Mouse (Mus musculus): ENCODE data around the gene Gm45062.
"Not testable (repeated sequence)": the region's sequence is repeated elsewhere in the genome, so short reads cannot be mapped to it uniquely, and the experiment has no call there.

The Gm45062 gene

DNA sequence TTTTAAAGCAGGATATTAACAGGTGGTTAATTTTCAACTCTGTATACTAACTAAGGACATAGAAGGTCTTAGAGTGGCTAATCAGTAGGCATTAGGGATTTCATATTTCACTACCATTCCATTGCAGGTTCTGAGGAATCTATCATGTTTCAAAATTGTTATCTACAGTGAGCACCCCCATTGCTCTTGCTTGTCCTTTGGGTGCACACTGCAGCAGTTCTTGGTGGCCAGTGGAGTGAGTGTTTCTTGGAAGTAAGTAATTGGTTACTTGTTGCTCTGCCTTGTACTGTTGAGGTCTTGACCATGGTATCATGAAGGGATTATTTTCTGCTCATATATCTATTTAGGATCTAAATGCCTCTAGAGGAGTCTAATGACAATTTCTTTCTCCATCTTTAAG, 57.0 kb downstream of the Gm45062 start:
- DNase-seq = no peak

DNA sequence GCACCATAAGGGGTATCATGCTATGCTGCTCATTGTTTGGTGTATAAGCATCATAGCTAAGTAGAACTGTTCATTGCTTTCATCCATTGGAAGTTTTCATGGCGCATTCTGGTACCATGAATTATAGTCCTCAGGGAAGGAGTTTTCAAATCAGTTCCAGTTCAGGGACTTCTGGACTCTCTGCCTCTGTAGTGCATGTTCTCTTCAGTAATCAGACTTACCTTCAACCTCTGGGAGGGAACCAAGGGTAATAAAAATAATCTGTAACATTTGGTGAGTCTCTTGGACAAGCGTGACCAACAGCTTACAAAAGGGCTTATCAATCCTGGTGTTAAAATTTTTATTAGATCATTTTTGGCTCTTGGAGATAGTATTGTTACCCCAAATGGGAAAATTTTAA, 60.3 kb downstream of the Gm45062 start:
- DNase-seq = no peak

GRCm38 (mm10) chr6:8331496-8331895, 72.2 kb downstream of the Gm45062 start:
- DNase-seq = not testable (repeated sequence)

- no peak for DNase-seq
Measured at GRCm38 (mm10) chr6:8333380-8333779, 74.1 kb downstream of the Gm45062 start.

DNA sequence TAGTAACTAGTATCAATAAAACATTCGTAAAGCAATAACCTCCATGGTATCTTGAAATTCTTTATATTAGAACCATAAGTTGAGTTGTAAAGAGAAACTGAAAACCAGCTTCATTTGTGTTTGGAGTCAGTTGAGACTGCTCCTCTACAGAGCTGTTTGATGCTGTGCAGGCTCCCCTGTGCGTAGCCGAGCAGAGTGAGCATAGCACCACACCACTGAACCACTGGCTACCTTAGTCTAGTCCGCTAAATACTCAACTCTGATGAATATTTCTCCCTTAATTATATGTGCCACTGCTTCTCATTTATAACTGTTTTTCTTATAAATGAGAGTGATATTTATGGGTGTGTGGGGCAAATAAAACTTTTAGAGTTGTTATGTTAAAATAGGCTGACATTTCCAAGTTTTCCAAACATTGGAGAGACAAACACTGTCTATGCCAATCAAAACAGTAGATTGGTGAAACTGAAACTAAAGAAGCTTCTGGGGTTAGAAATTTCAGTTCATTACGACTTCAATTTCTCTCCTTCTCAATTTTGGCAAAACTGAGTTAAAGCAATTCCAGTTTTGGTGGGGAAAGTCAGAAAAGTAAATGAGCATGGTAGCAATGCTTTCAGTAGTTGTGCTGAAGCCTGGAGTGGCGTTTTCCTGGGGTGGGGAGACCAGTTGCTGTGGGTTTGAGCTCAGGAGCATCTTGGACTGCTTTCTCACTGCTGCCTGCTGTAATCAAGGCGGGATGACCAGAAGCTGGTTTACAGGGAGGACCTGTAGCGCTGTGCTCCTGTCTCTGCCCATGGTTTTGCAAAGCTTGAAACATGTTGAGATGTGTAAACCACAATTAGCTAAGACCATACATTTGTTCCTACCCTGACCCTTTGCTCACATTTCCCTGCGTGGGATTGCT, 77.5 kb downstream of the Gm45062 start:
- no peak for DNase-seq

DNA sequence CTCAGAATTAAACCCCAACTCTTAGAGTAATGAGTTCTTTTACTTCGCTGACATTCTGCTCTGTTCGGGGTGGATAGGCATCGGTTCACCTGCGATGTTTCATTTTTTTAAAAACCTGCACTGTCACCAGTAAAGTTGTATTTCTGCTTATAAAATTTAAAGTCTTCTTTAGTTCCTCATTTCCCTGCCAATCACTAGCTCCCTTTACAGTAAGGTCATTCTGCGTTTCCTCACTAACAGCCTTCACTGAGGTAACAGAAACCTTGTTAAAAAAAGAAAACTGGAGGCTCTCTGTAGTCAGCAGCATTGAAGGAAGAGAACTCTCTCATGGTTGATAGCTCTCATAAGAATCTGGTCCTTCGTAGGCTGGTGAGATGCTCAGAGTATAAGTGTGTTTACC, 80.2 kb downstream of the Gm45062 start:
- DNase-seq = no peak

DNA sequence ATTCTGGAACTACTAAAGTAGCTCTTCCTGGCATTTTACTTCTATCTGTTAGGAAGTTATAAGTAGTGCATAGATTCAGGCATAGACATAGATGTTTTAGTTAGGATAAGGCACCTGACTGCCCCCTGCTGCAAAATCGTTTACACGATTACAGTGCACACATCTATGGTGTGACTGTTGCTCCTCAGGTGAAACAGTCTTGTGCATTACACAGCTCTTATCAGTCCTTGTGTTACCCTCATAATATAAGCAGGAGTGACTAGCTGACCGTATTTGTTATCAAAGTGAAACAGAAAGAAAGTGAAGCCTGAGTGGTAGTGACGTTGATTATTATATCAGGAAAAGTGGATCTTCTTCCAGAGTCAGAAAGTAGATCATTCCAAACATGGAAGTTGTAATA, 84.0 kb downstream of the Gm45062 start:
- peak; percentile 52 for DNase-seq

- no peak for DNase-seq
Measured at GRCm38 (mm10) chr6:8345219-8345856, 86.1 kb downstream of the Gm45062 start.

DNA sequence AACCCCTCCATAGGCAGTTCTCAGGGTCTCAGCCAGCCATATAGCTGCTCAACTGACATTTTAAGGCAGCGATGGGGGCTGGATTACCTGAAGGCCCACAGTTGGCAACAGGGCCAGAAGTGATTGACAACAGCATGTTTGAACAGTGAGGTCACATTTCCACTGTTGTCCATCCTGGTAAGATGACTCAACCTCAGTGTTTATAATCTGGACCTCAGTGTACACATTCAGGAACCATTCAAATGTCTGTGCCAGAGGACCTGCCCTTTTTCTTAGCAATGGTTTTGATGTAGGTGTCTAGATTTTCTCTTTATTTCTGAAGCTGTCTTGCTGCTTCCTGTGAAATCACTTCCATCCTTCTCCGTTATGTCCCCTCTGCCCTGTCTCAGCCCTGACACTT, 87.9 kb downstream of the Gm45062 start:
- no peak for DNase-seq

DNA sequence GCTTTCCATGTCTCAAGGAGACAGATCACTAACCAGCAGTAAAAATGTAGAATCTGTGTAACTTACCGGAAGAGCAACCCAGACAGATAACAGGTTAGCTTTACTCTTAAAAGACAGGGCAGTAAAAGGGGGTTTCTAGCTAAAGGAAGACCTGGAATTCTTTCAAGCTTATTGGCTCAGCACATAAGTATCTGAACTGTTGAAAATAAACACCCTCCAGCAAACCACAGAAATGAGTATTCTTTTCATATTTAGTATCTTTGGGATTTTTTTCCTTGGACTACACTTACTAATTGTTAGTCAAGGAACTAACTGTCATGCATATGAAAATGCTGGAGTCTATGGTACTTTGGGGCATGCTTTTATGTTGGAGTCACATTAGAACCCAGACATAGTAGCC, 89.1 kb downstream of the Gm45062 start:
- DNase-seq = no peak

DNA sequence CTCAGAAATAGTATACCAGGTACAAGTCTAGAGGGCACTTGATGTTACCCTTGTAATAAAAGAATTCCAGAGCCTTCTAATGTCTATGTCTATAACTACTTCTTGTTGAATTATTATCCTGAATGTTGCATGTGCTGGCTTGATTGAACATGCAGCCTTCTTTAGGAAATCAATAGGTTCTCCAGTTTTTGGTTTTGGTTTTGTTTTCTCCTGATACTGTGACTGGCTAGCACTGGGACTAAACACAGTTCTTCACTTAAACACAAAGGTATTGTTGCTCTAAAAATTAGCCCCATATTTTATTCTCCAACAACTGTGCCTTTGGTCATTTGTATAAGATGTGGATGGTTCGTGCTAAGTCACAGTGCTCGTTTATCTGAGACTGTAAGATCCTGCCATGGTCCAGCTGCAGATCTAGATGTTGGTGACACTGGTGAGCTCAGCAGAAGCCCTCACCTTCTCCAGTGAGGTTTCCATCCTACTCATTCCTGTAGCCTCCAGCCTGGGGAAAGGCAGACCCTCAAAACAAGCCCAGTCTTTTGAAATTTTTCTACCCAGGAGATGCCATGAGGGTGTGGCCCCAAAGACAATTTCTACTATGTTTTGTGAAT, 89.9 kb downstream of the Gm45062 start:
- DNase-seq = no peak

GRCm38 (mm10) chr6:8351507-8351906, 92.3 kb downstream of the Gm45062 start:
- no peak for DNase-seq

DNA sequence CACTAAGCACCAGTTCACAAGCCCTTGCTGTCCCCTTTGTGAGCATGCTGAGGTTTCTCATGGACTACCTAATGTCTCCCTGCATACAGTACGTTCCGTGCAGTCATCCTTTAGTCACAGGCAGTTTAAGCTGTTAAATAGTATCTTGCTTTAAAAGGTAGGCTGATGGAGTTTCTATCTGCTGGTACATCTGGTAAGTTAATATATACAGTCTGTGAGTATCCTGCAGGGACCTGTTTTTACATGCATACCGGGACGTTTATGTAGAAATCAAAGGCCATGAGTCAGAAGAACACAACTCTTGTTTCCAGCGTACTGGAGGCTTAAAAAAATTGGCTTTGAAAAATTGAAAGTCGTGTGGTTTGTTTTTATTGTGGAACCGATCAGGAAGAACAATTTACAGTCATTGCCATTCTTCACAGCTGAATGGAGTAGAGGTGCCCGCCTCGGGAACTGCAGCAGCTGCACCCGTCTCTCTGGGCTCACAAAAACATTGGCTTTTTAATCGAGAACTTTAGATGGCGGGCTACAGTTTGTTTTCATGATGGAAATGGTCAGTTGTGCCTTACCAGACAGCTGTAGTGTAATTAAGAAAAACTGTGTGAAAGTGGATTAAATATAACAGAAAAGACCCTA, 93.4 kb downstream of the Gm45062 start:
- DNase-seq = peak; percentile 44

- no peak for DNase-seq
Measured at GRCm38 (mm10) chr6:8353461-8353860, 94.2 kb downstream of the Gm45062 start.

GRCm38 (mm10) chr6:8354846-8355245, 95.6 kb downstream of the Gm45062 start:
- peak; percentile 43 for DNase-seq

GRCm38 (mm10) chr6:8358232-8358631, 99.0 kb downstream of the Gm45062 start:
- no peak for DNase-seq

GRCm38 (mm10) chr6:8358782-8359181, 99.5 kb downstream of the Gm45062 start:
- DNase-seq = no peak

DNA sequence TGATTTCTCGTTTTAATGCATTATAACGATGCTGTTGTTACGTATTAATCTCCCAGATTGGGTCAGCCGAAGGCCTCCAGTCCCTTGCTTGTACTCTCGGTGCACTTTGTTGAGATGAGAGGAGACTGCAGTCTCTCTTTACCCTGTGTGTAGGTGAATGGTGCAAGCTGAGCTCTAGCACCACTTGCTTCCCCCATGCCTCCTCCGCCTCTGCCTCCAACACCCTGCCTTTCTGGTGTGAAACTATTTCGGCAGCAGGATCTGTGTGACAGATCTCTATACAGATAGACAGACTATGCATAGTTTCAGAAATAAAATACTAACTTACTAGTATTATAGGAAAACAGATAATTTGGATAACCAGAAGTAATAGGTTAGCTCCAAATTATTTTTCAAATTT, 101.6 kb downstream of the Gm45062 start:
- DNase-seq = no peak

DNA sequence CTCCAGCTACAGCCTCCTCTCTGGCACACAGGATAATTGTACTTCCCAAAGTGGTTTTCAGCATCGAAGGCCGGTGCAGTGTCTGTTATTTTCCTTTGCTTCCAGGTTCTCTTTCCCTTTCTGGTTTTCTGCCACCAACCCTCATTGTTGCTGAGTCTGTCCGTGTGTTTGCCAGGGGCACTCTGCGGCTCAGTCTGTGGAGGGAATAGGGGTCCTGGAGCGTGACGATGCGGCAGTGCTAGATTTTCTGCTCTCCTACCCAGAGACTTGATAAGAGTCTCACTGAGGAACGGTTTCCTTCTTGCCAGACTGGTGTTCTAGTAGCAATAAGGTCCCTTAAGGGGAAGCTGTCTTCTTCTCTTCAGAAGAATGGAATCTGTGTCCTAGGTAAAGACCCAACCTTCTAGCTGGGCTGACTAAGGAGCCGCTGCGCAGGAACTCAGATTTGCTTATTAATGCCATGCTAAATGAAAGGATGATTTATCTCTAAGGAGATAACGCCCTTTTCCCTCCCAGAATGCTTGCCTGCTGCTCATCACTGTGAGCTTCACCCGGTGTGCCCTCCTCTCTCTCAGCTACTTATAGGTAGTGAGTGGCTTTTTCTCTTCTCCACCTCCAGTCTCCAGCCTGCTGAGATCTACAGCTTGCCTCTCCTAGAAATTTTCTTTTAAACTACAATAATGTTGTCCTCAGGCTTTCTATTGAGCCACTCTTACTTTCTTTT, 104.9 kb downstream of the Gm45062 start:
- peak; percentile 54 for DNase-seq

GRCm38 (mm10) chr6:8364757-8365150, 105.5 kb downstream of the Gm45062 start:
- peak; percentile 55 for DNase-seq

- DNase-seq = no peak
Measured at GRCm38 (mm10) chr6:8367675-8368074, 108.4 kb downstream of the Gm45062 start.

- no peak for DNase-seq
Measured at GRCm38 (mm10) chr6:8368198-8368864, 109.1 kb downstream of the Gm45062 start.

All from thymus, postnatal 4 days (tissue).